Mouse (Mus musculus) heart, adult 10 weeks (tissue): ENCODE results near the gene Osbpl5. TPM values are rescaled to one million over a fixed set of nuclear protein-coding genes. Genes with fewer than 3 reads are reported as not detected.

Experiments
- polyA plus RNA-seq: library from polyadenylated mRNA; stranded (reverse); fragments of 350-450 nt; fragmentation: Illumina TruSeq; extraction: RNeasy Lipid Tissue Mini Kit (QIAGEN cat#74804); gene quantifications from one replicate; pipeline ENCODE4 v1.2.3, GENCODE M21; 2014; ENCODE audit warnings: low read depth, low replicate concordance

Gene Osbpl5
- polyA plus RNA-seq: 12.6 TPM

DNA sequence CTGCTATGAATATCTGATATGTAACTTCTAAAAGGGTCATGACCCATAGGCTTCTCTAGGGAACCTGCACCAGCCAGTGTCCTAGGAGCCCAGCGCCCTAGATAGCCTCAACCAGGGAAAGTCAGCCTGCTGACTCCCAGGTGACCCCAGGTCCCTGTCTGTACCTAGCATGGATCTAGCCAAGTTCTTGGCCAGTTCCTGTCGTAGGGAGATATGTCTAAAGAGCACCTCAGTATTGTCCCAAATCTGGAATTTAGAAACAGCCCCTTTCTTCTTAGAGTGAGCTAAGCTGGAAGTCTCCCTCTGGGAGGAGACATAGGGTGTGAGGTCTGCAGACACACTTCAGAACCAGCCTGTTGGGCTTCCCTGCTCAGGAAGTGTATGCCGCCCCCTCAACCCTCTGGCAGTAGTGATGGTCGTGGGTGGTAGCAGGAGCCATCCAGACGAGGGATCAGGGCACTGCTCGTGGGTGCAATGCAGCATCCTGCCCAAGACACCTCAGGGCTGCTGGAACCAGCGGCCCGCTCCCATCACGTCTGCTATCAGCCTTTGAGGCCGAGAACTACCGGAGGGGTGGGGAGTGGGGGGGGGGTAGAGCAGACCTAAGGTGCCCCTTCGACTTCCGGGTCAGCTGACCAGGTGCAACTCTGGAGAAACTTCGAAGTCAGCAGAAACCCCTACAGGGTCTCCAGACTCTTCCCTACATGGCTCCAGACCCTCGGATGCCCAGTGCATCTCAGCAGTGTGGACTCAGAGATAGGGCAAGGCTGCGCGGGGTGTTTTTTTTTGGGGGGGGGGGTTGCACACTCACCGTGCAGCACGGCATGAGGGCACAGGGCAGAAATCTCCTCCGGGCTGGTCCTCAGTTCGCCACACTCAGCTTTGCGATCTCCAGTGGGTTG is at the start of gene Osbpl5:
Gene Osbpl5, minus strand, starts transcription at position 861 of the 902 bp plus-strand sequence.

DNA sequence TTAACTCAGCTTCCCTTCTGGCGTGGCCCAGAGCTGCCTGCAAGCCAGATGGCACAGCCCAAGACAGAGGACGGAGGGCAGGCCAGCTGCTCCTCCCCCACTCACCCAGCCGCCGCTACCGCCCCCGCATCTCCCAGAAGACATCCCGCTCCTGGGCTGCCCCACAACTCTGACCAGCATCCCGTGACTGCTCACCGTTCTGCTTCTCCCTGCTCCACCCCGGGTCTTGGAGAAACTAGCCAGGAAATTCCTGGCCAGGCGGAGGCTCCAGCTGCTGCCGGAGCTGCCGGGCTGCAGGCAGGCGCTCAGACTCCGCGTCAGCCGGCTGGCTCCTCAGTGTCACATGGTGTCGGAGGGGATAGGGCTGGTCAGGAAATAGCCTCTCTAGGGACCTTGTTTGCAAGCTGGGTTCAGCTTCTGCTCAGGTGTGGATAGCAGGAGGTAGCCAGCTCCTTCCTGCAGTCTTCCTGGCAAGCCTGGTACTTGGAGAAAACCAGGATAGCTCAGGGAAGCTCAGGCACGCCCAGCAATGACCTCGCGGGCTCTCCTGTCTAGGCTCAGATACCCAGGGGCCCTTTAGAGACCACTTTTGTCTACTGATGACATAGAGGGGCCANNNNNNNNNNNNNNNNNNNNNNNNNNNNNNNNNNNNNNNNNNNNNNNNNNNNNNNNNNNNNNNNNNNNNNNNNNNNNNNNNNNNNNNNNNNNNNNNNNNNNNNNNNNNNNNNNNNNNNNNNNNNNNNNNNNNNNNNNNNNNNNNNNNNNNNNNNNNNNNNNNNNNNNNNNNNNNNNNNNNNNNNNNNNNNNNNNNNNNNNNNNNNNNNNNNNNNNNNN is 27.4 kb upstream of the Osbpl5 start, which contains the start of gene Mrgpre:
Gene Mrgpre, minus strand, starts transcription at position 505 of the 834 bp plus-strand sequence.

GRCm38 (mm10) chr7:143766893-143767292 is 10.1 kb upstream of the Osbpl5 start, which contains the start of gene Mrgprg:
Gene Mrgprg (minus strand): TSS chr7:143766993.

GRCm38 (mm10) chr7:143685359-143686067 is 71.3 kb downstream of the Osbpl5 start, which contains the start of gene Tnfrsf23:
Gene Tnfrsf23 (minus strand): TSS chr7:143685872.

DNA sequence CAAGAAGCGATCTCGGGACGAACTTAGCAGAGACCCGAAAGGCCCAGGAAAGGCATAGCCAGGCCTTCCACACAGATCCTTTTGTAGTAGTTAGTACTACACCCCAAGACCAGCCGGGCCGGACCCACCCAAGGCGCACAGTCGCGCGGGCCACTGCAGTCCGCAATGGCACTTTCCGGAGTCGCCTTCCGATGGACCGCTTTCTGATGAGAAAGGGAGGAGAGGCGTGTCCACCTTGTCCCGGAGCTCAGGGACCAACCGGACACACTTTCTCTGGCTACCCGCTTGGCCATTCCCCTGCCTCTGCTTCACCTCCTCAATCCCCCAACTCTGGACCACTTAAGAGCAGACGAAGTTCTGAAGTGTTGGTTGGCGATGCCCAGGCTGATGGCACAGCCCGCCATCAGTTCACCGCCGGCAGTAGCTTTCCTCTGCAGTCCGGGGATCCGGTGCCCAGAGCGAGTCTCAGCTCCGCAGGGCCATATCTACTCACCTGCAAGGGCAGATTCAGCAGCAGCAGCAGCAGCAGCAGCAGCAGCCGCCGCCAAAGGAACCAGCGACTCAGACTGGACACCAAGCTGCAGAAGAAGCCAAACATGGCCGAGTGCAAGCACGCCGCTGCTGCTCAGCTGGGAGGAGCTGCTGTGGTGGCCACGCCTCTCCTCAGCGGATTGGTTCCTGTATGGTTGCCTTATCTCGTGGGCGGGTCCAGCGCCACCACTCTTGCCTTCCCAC is 107.6 kb downstream of the Osbpl5 start, which contains the start of gene Tnfrsf22:
Gene Tnfrsf22, minus strand, starts transcription at position 628 of the 735 bp plus-strand sequence.

Other genes with a start within 250 kb of the Osbpl5 start
- gene Nap1l4, start 207.9 kb downstream of the Osbpl5 start, polyA plus RNA-seq: 163 TPM
- gene Cars, start 156.9 kb downstream of the Osbpl5 start, polyA plus RNA-seq: 17.6 TPM
- 0.47 TPM for gene Tnfrsf26, start 128.3 kb downstream of the Osbpl5 start, polyA plus RNA-seq
- gene Tnfrsf22, start 107.3 kb downstream of the Osbpl5 start, polyA plus RNA-seq: 3.0 TPM
- gene Tnfrsf23, start 71.1 kb downstream of the Osbpl5 start, polyA plus RNA-seq: 2.6 TPM
- not detected for gene Mrgprg, start 10.0 kb upstream of the Osbpl5 start, polyA plus RNA-seq
- gene Mrgpre, start 27.5 kb upstream of the Osbpl5 start, polyA plus RNA-seq: 0.89 TPM
- 7.5 TPM for gene Nadsyn1, start 65.9 kb upstream of the Osbpl5 start, polyA plus RNA-seq
- 6.6 TPM for gene Dhcr7, start 66.2 kb upstream of the Osbpl5 start, polyA plus RNA-seq
- gene Gm498, start 109.9 kb upstream of the Osbpl5 start, polyA plus RNA-seq: not detected
- 0.18 TPM for gene Shank2, start 244.9 kb upstream of the Osbpl5 start, polyA plus RNA-seq